Mouse (Mus musculus) mouse trophoblast stem cell (cell line): Measurements from ENCODE around the gene Gab1.
"Not testable (repeated sequence)": the region's sequence is repeated elsewhere in the genome, so short reads cannot be mapped to it uniquely, and the experiment has no call there.

Source experiments
- in situ Hi-C, 2 experiments: fragments of 300-500 bp; cut with MseI, MboI; formaldehyde crosslinking; loops; 2 replicates in 1 of 2; 3 replicates in 1 of 2; pipeline ENCODE4 v1.15.1; 2025

Gab1 gene

GRCm38 (mm10) chr8:80749091-80749490, 131.2 kb downstream of the Gab1 start:
- in situ Hi-C loops, result no loop called here

GRCm38 (mm10) chr8:80739932-80740331, 140.4 kb downstream of the Gab1 start:
- in situ Hi-C loops, result no loop called here

- in situ Hi-C loops, result not testable (repeated sequence)
Measured at GRCm38 (mm10) chr8:80739155-80739924, 141.0 kb downstream of the Gab1 start, which contains the start of gene Smarca5. Smarca5 (minus strand) TSS chr8:80739497.

GRCm38 (mm10) chr8:80738388-80739154, 141.7 kb downstream of the Gab1 start:
- in situ Hi-C loops, result no loop called here

- in situ Hi-C loops, result no loop called here
Measured at GRCm38 (mm10) chr8:80738046-80738387, 142.3 kb downstream of the Gab1 start.

- in situ Hi-C loops, result no loop called here
Measured at GRCm38 (mm10) chr8:80732326-80732725, 148.0 kb downstream of the Gab1 start.

GRCm38 (mm10) chr8:80714461-80714860, 165.9 kb downstream of the Gab1 start:
- in situ Hi-C loops, result loop anchor here in 1 of 2 experiments (25.0 kb wide), 1 partner anchor 1002 kb away; the partner anchor contains the start of genes Abce1 and Anapc10
